Mouse (Mus musculus) hindbrain, embryonic 16.5 days (tissue): ENCODE results near the gene Mrm2. TPM values are rescaled to one million over a fixed set of nuclear protein-coding genes. Genes with fewer than 3 reads are reported as not detected.
A peak's percentile ranks its signal among the peaks of the same experiment; 100 is the strongest.

ENCODE experiments used
- ATAC-seq: fragments of 200-750 bp; cut with Nextera tagmentation; 2 replicates; pipeline ENCODE4 v1.8.0; 2017; ENCODE audit warnings: moderate TSS enrichment, moderate library complexity
- H3K27ac ChIP-seq: fragments of 300-500 bp; sonication (generic); 2 replicates; pipeline ENCODE4 v1.5.1; 2014; ENCODE audit warnings: low read depth, mild to moderate bottlenecking, control low read depth, low read length, moderate library complexity
- H3K27me3 ChIP-seq: fragments of 300-500 bp; sonication (generic); replicated peaks from 2 replicates; pipeline ENCODE4 v1.6.1; 2014; ENCODE audit warnings: low read length; ENCODE audit not compliant: control insufficient read depth, insufficient read depth
- H3K36me3 ChIP-seq: fragments of 300-500 bp; sonication (generic); 2 replicates; pipeline ENCODE4 v1.6.1; 2014; ENCODE audit warnings: mild to moderate bottlenecking, low read length, moderate library complexity, mixed read lengths; ENCODE audit not compliant: control insufficient read depth, insufficient read depth
- H3K4me1 ChIP-seq: fragments of 300-500 bp; sonication (generic); 2 replicates; pipeline ENCODE4 v1.6.1; 2014; ENCODE audit warnings: low read depth, low read length; ENCODE audit not compliant: control insufficient read depth, insufficient read depth
- H3K4me2 ChIP-seq: fragments of 300-500 bp; sonication (generic); 2 replicates; pipeline ENCODE4 v1.6.1; 2014; ENCODE audit warnings: mild to moderate bottlenecking, low read length, control low read depth, moderate library complexity
- H3K4me3 ChIP-seq: fragments of 300-500 bp; sonication (generic); 2 replicates; pipeline ENCODE4 v1.5.1; 2014; ENCODE audit warnings: mild to moderate bottlenecking, low read length, control low read depth, moderate library complexity
- H3K9ac ChIP-seq: fragments of 300-500 bp; sonication (generic); 2 replicates; pipeline ENCODE4 v1.6.1; 2014; ENCODE audit warnings: low read depth, mild to moderate bottlenecking, control low read depth, low read length, moderate library complexity
- H3K9me3 ChIP-seq: fragments of 300-500 bp; sonication (generic); 2 replicates; pipeline ENCODE4 v1.6.1; 2014; ENCODE audit warnings: mild to moderate bottlenecking, low read length, moderate library complexity; ENCODE audit not compliant: control insufficient read depth
- WGBS: fragments of 180-500 bp; shearing (Covaris S2); extraction: QIAGEN DNeasy Blood & Tissue Kit; methylation state at CpG from one replicate; pipeline ENCODE4 v1.1.7; 2014; 5-methylcytosine and 5-hydroxymethylcytosine counted together
- polyA plus RNA-seq: library from polyadenylated mRNA; unstranded; fragments of >200 nt; fragmentation: Nextera tagmentation; extraction: Ambion mirVana; gene quantifications from 2 replicates; pipeline ENCODE4 v1.2.1, GENCODE M21; 2015

Mrm2 gene
- polyA plus RNA-seq, 1 experiment from 2014 or later, result 22.5 TPM

DNA sequence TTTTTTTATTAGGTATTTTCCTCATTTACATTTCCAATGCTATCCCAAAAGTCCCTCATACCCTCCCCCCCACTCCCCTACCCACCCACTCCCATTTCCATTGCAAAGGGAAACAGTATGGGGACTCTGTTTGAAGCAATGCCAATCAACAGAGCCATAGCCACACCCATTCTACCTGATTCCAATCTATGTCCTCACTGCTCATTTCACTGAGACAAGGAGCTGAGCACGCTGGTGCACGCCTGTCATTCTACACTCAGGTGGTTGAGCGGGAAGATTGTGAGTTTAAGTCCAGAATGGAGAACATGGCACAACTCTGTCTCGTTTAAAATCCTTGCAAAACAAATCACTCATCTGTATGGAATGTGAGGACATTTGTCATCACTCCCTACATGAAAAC lies 821 bp upstream of the Mrm2 start:
- no peak overlapping the region; the same call in 1 of the 2 replicates for H3K4me3 ChIP-seq
- no peak overlapping the region for H3K4me2 ChIP-seq
- no peaks in the 10 kb centered on the region for H3K9me3 ChIP-seq
- no peak overlapping the region for H3K27ac ChIP-seq
- WGBS, result 63% methylated on average over 4 of the region's 4 CpGs
- ATAC-seq, result no peak
- H3K4me1 ChIP-seq, result peaks cover 18% of the 10 kb centered on the region
- H3K27me3 ChIP-seq, result no peaks in the 10 kb centered on the region
- H3K9ac ChIP-seq, result no peak overlapping the region
- H3K36me3 ChIP-seq, result peaks cover 8% of the 10 kb centered on the region

DNA sequence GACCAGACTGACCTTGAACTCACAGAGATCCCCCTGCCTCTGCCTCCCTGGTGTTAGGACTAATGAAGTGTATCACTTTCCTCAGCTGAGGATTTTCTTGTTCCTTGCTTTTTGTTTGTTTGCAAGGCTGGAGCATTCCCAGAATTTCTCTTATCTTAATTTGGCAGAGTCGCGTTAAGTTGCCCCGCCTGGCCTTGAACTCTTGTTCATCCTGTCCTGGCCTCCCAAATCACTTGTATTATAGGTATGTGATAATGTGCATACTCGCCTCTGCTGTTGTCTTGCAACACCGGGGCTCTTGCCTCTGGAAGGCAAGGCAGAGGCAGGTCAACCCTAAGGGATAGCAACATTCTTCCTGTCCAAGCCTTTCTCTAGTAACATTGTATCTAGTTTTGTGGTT lies 7.6 kb downstream of the Mrm2 start:
- H3K4me3 ChIP-seq, result no peak overlapping the region
- WGBS, result 95% methylated on average over 5 of the region's 5 CpGs
- no peak overlapping the region for H3K4me2 ChIP-seq

DNA sequence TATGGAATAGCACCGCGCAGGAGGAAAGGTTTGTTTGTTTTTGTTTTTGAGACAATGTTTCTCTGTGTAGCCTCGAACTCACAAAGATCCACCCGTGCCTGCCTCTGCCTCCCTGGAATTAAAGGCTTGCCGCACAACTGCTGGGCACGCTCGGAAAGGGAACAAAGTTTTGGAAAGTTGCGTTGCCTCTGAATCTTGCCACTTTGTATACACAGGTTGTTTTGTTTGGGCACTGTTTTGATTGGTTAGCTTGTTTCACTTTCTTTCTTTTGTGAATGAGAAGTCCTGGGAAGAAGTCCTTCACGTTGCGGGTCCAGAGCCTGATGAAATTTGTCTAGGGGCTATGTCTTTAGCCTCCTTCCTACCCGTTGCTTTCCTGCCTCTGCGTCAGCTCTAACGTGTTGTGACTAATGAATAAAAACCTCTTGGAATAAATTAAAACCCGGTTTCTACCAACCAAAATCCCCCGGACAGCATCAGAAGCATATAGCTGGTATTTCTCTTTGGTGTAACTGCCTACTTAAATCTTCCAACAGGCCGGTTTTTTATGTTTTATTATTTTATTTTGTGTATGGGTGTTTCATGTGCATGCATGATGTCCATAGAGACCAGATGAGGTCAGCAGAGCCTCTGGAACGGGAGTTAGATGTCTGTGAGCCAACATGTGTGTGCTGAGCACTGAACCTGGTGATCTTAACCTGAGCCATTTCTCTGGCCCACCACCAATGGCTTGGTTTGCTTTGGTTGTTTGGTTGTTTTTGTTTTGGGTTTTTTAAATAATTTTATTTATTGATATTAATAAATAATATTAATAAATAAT lies 9.7 kb downstream of the Mrm2 start:
- H3K27ac ChIP-seq, result peak overlapping the region; percentile 73
- H3K4me1 ChIP-seq, result peaks cover 8% of the 10 kb centered on the region
- 1% methylated on average over 17 of the region's 17 CpGs for WGBS
- H3K36me3 ChIP-seq, result no peaks in the 10 kb centered on the region; the same call in 1 of the 2 replicates
- peak overlapping the region; percentile 62 for H3K4me3 ChIP-seq
- peak overlapping the region; percentile 86 for H3K9ac ChIP-seq
- H3K27me3 ChIP-seq, result no peaks in the 10 kb centered on the region
- peak overlapping the region; percentile 80 for H3K4me2 ChIP-seq
- ATAC-seq, result 0 out of 2 replicates have a peak, but pooled peaks have one; percentile 11
- H3K9me3 ChIP-seq, result no peaks in the 10 kb centered on the region

More for the DNA sequence above, 7.6 kb downstream of the Mrm2 start:
- no peak for ATAC-seq
- H3K36me3 ChIP-seq, result peaks cover 10% of the 10 kb centered on the region
- no peaks in the 10 kb centered on the region for H3K27me3 ChIP-seq
- no peak overlapping the region for H3K27ac ChIP-seq
- H3K4me1 ChIP-seq, result peaks cover 8% of the 10 kb centered on the region
- H3K9ac ChIP-seq, result no peak overlapping the region
- no peaks in the 10 kb centered on the region for H3K9me3 ChIP-seq

DNA sequence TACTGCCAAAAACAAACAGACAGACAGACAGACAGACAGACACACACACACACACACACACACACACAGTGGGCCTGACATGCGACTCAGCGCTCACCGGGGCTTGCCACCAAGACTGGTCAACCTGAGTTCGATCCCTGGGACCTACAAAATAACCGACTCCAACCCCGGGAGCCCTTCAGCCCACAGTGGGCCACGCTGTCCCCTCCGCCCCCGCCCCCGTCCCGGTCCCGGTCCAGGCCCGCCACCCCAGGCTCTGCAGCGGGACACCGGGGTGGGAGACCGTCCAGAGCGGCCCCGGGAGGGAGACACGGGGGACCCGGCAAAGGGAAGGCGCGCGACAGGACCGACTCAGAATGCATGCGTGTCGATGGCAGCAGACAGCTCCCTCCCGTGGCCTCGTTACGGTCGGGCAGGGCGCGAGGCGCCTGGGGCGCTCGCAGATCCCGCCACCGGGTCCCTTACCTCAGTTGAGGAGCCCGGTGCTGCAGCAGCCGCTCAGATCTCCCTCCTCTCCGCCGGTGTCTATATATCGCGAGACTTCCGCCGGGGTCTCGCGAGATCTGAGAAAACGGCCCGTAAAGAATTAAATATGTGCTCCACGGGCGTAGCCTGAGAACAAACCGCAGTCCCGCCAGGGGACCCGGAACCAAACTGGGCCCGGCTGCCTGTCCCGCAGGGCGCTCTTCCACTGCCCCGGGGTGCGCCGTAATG lies 10.5 kb downstream of the Mrm2 start, which contains the start of the genes Mad1l1 and Nudt1:
TSS of gene Mad1l1 (minus strand) at position 511 of the 714 bp plus-strand sequence.
TSS of gene Nudt1 (plus strand) at position 615 of the 714 bp plus-strand sequence.
- under 1% methylated on average over 60 of the region's 60 CpGs for WGBS
- Histone ChIP-seq H3K4me1 (peaks cover 8% of the 10 kb centered on the region), H3K36me3 (no peaks in the 10 kb centered on the region), H3K4me3 (peak within 1 kb of the TSS; percentile 62), H3K4me2 (peak within 1 kb of the TSS; percentile 80), H3K9me3 (no peaks in the 10 kb centered on the region), H3K27me3 (no peaks in the 10 kb centered on the region), H3K9ac (peak within 1 kb of the TSS; percentile 86), H3K27ac (peak within 1 kb of the TSS; percentile 73)
- peak; percentile 94 for ATAC-seq

GRCm38 (mm10) chr5:140316716-140317115 lies 15.0 kb downstream of the Mrm2 start:
- Histone ChIP-seq H3K27ac (no peak overlapping the region), H3K36me3 (0 out of 2 replicates have a peak, but pooled peaks cover 9% of the 10 kb centered on the region), H3K4me2 (no peak overlapping the region), H3K27me3 (no peaks in the 10 kb centered on the region), H3K9me3 (no peaks in the 10 kb centered on the region), H3K4me3 (no peak overlapping the region), H3K4me1 (peaks cover 8% of the 10 kb centered on the region), H3K9ac (no peak overlapping the region)
- 75% methylated on average over 3 of the region's 3 CpGs for whole genome bisulfite sequencing
- ATAC-seq, result no peak

- H3K27ac ChIP-seq, result peak overlapping the region; percentile 4; the same call in 1 of the 2 replicates
- H3K4me3 ChIP-seq, result no peak overlapping the region
- H3K9ac ChIP-seq, result no peak overlapping the region
- no peaks in the 10 kb centered on the region for H3K27me3 ChIP-seq
- WGBS, result 82% methylated on average over 14 of the region's 14 CpGs
- H3K36me3 ChIP-seq, result peaks cover 8% of the 10 kb centered on the region
- no peak overlapping the region for H3K4me2 ChIP-seq
- H3K4me1 ChIP-seq, result no peaks in the 10 kb centered on the region
- no peak for ATAC-seq
- H3K9me3 ChIP-seq, result no peaks in the 10 kb centered on the region
Observed at GRCm38 (mm10) chr5:140307602-140308001, 24.1 kb downstream of the Mrm2 start.

- WGBS, result 75% methylated on average over 8 of the region's 8 CpGs
- H3K9me3 ChIP-seq, result no peaks in the 10 kb centered on the region
- H3K27me3 ChIP-seq, result no peaks in the 10 kb centered on the region
- H3K9ac ChIP-seq, result no peak overlapping the region
- no peak overlapping the region for H3K27ac ChIP-seq
- peaks cover 12% of the 10 kb centered on the region for H3K36me3 ChIP-seq
- no peak overlapping the region for H3K4me2 ChIP-seq
- no peak overlapping the region for H3K4me3 ChIP-seq
- no peaks in the 10 kb centered on the region for H3K4me1 ChIP-seq
- ATAC-seq, result no peak
Observed at GRCm38 (mm10) chr5:140306016-140306415, 25.7 kb downstream of the Mrm2 start.

DNA sequence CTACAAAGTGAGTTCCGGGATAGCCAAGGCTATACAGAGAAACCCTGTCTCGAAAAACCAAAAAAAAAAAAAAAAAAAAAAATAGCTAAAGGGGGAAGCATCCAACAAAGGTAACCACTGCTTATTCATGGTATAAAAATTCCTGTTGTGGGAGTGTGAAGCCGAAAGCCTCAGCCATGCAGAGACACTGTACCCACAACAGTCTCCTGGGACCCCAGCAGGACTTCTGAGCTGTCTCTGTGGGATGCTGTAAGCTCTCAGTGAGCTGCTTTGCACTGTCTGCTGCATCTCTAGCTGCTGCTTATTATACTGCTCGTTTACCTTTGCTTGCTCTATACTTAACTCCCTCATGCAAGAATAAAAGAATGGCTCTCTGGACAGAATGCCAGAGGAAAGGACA lies 33.4 kb downstream of the Mrm2 start:
- Histone ChIP-seq H3K9ac (no peak overlapping the region), H3K27ac (no peak overlapping the region), H3K4me1 (no peaks in the 10 kb centered on the region), H3K4me3 (no peak overlapping the region), H3K9me3 (no peaks in the 10 kb centered on the region), H3K27me3 (no peaks in the 10 kb centered on the region), H3K4me2 (no peak overlapping the region), H3K36me3 (peaks cover 16% of the 10 kb centered on the region)
- ATAC-seq, result no peak
- WGBS, result 81% methylated on average over 4 of the region's 4 CpGs

DNA sequence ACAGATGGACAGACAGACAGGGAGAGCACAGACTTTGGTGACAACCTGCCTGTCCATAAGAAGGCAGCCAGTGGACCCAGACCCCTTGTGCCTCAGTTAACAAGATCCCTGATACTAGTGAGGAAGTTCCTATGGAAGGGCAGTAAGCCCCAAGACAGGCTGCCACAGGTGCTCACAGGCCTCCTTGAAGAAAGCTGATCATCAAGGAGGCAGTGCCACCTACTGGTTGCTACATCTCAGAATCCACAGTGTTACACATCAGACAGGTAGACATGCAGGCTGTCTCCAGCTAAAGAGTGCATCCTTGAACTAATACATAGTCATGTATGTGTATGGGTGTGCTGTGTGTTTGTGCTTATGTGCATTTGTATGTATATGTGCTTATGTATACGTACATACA lies 39.5 kb downstream of the Mrm2 start:
- H3K4me2 ChIP-seq, result no peak overlapping the region
- no peaks in the 10 kb centered on the region for H3K27me3 ChIP-seq
- peaks cover 4% of the 10 kb centered on the region; the same call in 1 of the 2 replicates for H3K36me3 ChIP-seq
- H3K27ac ChIP-seq, result no peak overlapping the region
- H3K9ac ChIP-seq, result no peak overlapping the region
- no peaks in the 10 kb centered on the region for H3K4me1 ChIP-seq
- no peak overlapping the region for H3K4me3 ChIP-seq
- H3K9me3 ChIP-seq, result no peaks in the 10 kb centered on the region
- ATAC-seq, result peak; percentile 76
- WGBS, result 85% methylated on average over 1 of the region's 1 CpGs
